Mouse (Mus musculus): ENCODE measurements at regions not wholly inside any gene's neighbourhood (a gene's known extent, or its start where the extent isn't known, plus 50 kb on each side); places are given as distances from the start of the nearest gene placed in this dataset.

DNA sequence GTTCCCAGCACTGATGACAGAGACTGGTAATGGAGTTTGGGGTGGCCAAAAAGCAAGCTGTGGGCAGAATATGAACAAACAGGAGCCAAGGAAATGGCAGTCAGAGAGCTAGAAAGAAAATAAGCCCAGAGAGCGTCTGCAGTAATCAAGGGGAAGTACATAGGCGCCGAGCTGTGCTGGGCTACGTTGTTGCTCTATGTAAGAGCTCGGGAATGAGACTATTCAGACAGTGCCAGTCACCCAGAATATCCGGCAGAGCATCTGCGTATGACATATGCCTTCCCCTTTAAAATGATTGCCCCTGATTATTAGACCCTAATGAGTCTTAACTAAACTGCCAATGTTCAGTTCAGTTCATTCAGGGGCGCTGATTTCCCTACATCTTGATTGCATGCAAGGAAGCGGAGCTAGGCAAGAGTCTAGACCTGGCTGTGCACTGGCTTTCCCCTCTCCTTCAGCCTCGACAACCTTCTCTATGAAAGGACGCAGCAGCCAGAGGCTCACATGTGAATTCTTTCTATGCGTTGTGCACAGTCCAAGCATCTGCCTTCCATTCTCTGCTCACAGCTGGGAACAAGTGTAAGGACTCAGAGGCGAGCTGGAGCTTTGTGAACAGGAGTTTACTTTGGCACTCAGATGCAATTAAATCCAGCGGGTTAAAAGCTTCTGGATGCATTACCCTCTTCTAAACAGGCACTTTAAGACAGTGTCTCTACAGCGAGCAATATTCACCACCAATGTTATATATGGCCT lies 125.7 kb upstream of the Gdf10 start:
- no peak for DNase-seq

DNA sequence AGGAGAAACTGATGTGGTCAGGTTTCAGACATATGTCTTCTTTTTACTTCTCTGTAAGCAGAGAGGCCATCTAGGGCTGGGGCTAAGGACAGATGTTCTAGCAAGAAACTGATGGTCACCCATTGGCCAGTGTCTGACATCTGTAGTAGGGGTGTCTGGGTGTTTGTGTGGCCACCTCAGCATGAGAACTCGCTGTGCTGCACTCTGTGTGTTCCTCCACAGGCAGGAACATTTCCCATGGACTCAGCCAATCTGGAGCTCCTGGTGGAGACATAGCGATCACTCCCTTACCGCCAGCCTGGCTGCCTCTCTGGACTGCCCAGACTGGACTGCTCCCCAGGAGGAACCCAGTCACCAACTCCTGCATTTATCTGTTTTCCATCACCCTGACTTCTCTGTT lies 119.1 kb upstream of the Gdf10 start:
- DNase-seq: no peak

DNA sequence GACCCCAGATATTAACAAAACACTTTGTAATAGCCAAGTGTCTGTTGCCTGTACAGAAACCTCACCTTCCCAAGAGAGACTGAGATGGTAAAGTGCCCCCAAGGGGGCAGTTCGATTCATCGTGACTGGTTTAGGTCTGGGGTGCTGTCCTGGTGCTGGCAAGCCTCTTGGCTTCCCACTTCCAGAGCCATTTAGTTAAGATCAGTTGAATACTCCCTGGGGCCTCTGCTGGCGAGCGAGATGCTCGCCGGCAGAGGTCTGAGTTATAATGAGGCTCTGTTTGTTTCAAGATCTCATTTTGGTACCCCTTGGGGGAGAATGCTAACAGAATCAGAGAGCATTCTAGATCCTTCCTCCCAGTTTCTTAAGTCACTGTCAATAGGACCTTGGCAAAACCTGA lies 118.7 kb upstream of the Gdf10 start:
- DNase-seq: no peak

DNA sequence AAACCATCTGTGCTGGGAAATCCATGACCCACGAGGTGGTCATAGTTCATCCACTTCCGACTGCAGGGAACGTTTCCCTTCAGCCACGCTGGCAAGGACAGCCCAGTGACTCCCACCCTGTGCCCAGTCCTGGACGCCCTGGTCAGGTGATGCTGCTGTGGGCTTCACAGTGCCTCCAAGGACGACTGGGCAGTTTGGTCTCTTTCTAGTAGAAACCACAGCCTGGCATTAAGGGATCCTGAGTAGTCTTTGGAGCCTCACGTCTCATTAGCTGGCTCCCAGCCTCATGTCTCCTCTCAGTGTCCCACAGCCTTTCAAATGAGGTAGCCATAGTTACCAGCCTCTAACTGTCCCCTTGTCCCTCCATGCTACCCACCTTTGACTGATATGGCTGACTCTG lies 116.2 kb upstream of the Gdf10 start:
- no peak for DNase-seq

DNA sequence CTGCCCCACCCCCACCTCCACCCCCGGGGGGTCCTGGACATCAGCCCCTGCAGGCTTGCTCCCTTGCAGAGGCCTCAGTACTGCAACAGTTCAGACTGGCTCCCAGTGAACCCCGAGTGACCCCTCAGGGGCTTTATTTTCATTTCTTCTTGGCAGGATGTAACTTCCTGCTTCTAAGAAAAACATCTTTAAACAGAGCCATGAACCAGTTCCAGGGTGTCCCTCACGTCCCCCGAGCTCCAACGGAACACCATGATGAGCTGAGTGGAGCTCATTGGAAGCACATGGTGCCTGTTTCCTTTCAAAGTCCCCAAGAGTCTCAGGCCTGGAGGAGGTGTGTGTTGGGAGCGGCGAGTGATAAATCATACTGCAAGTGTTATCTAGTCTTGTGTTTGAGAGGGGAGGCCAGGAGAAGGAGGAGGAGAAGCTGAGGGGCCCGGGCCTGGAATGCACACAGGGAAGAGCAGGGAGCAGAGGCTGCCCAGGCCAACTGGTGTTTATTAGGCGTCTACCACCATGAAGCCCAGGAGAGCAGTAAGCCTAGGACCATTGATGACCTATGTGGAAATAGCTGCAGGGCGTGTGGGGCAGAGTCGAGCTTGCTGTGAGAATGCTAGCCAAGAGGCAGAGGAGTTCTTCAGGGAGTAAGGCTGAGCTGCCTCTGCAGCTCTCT lies 114.7 kb upstream of the Gdf10 start:
- DNase-seq: peak in 1 of 2 experiments; percentile 15

DNA sequence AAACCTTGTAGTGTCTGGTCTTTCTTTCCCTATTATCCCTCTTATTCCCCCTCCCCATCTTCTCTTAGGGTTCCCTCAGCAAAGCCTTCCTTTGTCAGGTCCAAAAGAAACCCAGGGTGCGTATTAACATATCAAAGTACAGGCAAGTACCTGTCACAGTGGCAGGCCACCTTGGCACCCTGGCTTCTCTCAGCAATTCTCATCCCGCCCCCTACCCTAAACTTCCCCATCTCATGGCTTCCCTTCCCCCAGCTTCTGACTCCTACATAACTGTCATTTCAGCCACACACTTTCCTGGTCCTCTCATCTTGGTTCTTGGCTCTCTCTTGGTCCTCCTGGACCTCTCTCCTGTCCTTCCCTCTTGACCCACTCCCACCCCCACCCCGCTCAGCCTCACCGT lies 112.8 kb upstream of the Gdf10 start:
- no peak for DNase-seq

DNA sequence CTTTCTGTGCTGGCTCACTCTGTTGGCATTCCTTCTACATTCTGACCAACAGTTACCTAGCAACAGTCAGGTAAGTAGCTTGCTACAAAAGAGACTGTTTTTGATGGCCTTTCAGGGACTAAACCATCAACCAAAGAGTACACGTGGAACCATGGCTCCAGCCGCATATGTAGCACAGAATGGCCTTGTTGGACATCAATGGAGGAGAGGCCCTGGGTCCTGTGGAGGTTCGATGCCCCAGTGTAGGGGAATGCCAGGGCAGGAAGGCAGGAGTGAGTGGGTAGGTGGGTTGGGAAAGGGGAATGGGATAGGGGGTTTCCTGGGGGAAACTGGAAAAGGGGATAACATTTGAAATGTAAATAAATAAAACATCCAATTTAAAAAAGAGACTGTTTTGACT lies 112.1 kb upstream of the Gdf10 start:
- DNase-seq: no peak

DNA sequence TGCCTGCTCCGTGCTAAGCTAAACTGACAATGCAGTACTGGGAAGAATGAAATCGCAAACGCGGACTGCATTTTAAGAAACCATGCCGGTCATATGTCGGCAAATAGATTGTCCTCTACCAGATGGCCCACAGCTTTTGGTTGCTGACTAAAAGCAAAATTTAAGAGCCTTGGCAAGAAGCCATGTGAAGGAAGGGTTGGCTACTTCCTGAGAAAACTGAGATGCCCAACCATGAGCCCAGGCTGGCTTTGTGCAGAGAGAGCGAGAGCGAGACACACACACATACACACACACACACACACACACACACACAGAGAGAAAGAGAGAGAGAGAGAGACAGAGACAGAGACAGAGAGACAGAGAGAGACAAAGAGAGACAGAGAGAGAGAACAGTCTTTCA lies 111.1 kb upstream of the Gdf10 start:
- peak in 1 of 2 experiments; percentile 20 for DNase-seq

DNA sequence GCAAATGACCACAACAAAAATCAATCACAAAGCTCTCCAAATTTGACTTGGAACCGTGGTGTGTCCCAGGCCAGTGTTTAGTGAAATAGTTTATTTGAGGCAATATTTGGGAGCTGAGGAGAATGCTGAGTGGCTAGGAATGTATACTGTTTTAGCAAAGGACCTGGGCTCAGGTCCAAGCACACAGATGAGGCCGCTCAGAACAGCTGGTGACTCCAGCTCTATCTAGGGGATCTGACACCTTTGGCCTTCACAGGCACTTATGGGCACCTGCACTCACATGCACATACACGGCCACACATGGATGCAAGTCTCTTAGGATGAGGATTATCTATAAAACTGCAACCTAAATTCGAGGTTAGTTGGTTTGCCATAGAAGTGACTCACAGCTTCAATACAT lies 110.6 kb upstream of the Gdf10 start:
- DNase-seq: no peak

DNA sequence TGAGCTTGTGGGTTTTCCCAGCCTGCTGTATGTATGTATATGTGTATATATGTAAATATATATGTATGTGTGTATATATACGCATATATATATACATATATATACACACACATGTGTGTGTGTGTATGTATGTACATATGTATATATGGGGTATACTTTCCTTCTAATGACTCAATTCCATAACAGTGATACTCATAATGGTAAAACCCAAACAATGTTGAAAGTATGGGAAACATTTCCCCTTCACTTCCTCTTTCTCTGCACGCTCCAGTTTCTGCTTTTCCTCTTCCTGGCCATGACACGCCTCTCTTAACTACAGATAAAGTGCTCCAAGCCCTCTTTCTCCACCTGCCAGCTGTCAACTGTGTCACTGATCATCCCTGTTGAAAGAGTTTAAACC lies 110.1 kb upstream of the Gdf10 start:
- DNase-seq: no peak

DNA sequence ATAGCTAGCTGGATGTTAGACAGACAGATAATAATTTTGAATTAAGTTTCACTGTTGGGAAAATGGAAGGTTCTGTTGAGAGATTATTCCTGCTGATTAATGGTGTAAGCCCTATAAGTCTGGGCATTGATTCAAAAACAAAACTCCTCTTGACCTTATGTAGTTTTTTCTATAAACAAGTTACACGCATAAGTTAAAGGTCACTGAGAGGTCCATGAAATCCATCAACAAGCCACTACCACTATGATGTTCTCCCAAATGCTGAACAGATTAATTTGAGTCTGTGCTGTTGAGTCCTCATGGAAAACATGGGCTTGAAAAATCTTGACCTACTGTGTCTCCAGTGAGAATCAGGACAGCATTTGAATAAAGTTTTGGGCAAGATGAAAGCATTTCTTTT lies 109.3 kb upstream of the Gdf10 start:
- DNase-seq: no peak

DNA sequence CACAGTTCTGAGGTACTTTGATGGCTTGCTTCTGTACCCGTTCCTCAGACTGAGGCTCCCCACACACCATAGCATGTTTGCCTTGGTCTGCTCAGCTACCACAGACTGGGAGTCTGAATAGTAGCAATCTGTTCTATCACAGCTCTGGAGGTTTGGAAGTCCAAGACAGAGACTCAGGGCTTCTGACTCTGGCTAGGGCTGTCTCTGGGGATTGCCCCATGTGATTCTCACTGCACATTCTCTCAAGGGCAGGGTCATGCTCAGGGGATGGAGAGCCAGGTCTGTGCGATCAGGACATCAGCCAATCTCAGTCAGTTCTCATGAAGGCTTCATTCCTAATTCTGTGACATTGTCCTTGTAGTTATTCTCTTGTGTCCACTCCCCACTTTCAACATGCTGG lies 108.8 kb upstream of the Gdf10 start:
- no peak for DNase-seq

DNA sequence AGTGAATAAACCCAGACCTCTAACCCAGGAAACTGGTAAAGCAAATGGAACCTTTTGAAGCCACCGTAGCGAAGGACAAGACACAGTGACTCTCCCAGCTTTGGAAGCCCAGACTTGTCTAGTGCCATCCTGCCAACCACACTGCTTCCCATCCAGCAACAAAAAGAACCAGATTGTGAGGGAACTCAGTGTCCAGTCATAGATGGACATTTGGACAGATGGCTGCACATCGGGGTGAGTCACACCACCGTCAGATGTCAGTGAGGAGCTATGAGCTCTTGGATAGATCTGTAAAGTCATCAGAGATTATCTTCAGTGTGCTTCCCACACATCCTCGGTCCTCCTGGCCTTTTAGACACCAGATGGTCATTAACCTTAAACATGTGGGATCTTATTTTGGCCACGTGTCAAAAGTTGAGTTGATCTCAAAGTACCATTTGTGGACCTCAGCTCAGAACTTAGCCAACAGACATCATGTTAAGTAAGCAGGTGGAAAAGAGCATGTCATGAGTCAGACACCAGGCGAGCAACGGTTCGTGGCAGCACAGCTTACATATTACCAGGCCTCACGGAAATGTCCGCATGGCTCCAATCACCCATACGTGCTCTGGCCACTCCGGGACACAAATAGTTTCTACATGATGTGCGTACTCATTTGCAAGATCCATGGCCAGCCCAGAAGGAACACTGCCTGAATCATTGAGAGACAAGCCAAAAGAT lies 102.7 kb upstream of the Gdf10 start:
- peak; percentile 19 to 43 for DNase-seq

DNA sequence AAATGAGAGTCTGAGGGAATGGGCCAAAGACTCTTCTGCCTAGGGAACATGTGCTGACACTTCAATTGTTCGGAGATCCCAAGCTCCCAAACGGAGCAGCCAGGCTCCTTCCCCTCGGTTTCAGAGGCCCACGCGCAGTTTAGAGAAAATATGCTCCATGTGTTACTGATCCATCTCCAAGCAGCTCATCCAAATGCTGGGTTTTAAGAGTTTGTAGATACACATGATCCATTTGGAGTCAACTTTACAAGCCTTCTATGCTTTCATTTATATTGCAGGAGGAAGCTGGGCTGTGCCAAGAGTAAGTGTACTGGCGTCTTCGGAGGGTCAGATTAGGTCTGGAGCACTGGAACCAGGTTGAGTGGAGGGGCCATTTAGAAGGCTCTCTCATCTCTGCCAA lies 102.0 kb upstream of the Gdf10 start:
- DNase-seq: no peak

DNA sequence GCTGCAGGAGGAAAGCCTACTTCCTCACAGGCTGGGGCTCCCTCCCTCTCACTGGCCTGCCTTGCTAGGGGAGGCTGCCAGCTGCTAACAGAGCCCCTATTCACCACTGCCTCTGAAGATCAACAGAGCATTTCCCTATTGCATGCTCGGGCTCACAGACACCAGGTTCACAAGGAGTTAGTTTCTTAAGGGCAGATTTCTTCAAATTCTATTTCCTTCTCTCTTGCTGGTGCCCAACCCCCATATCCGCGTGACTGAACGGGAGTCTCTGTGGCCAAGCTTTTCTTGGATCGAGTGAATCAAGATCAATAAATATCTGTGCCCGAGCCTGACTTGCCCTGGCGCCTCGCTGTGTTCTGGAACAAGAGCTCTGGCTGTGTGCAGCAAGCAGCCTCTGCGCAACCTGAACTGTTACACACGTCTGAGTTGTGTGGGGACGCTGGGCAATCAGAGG lies 98.9 kb upstream of the Gdf10 start:
- DNase-seq: peak in 1 of 2 experiments; percentile 22

DNA sequence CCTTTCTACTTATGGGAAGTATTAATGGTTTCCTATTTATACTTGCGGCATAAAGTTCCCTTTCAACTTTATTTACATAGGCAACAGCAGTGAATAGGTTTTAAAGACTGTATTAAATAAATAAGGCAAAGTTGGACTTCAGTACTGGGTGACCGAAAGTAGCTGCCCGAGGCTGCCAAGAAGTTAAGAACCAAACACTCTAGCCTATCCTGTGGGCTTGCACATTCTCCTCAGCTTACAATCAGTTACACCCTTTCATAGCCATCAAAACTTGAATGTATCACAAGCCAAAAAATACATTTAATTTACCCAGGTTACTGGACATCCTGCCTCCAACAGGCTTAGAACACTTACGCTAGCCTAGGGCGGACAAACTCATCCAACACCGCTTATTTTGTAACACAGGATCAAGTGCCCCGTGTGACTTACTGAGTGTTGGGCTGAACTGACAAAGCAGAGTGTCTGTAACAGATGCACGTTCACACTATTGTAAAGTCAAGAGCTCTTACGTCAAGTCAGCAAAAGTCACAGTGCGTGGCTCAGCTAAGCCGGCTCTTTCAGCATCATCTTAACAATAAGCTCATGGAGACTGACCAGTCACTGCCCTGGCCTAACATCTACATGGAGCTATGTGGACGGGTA lies 97.3 kb upstream of the Gdf10 start:
- DNase-seq: no peak

DNA sequence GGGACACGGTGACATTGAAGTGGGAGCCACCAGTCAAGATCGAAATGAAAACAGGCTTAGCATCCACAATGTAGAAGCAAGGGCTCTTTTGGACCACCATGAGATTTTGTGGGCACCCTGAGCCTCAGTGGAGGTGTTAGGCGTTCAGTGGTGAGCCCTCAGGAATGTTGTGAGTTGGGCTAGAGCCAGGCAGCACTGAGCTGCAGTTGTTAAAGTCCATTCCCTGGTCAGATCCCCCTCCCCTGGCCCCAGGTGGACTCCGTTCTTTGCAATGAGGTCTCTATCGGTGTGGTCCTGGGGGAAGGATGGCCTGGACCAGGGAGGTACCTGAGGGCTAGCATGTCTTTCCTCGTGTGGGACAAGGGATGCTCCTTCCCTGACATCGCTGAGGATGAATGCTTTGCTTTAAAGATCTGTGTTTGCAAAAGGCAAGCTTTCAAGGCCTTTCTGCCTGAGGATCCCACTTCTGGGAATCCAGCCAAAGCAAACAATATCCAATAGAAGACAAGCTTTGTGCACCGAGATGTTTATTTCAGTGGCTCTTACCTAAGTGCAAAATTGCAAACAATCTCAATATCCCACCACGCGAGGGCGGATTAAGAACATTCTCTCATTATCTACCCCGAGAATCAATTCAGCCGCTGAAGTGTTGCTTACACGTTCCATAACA lies 90.6 kb upstream of the Gdf10 start:
- DNase-seq: no peak

DNA sequence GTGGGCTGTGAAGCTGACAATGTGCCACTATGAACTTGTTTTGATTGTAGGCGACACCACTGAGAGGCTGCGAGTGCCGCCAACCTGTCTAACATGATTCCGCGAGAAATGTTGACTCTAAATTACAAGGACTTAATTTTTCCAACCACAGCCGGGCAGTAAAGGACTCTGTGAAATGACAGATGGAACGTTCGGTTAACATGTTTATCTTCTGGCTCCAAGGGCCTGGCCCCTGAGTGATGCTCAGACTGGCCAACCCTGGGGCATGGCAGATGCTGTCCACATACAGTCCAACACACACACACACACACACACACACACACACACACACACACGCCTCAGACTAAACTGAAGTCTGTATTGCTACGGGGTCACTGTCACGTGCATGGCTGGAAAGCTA lies 87.0 kb upstream of the Gdf10 start:
- DNase-seq: no peak

DNA sequence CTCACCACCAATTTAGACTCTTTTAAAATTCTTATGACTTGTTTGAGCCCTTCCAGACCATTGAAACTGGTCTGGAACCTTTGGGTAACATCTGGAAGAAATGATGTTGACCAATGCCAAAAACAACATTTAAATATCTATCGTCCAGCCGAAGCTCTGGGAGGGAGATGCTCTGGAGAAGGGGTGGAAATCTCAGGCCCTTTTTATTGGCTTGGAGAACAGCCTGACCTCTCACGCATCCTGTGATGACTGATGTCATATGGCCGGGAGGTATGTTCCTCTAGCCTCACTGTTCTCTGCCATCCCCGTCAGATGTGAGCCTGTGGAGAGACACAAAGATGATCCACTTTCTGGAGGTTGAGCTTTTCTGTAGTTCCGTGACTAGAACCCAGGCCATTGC lies 81.6 kb upstream of the Gdf10 start:
- DNase-seq: no peak

DNA sequence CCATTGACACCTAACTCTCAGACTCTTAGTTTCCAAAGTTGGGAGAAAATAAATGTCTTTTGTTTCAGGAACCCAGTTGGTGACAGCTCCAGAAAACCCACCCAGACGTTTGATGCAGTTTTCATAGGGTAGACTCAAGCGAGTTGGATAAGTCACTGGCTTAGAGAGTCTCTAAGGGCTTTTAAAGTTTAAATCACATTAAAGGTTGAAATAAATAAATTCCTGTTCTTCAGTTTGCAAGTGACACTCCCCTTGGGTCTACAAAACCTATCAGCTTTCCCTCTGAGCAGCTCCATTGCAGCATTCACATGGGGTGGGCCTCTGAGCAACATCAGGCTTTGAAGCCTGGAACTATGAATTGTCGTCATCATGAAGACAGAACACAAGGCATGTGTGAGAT lies 69.9 kb upstream of the Gdf10 start:
- no peak for DNase-seq

DNA sequence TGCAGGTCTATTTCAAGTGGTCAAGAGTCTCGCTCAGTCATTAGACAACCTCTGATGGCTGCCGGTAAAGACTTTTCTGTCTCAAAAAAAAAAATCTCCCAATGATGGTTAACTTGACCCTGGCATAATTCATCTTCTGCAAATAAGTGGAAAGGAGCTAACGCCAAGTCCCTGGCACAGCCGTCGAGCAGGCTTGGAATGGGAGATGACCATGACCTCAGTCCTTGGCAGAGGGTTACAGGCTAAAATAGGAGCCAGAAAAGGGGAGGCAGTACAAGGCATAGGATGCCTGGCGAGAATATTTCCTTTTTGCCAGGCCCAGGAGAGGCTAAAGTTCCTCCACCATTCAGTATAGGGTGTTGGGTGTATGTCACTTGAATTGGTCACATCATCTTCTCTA lies 69.2 kb upstream of the Gdf10 start:
- DNase-seq: peak; percentile 26 to 43

DNA sequence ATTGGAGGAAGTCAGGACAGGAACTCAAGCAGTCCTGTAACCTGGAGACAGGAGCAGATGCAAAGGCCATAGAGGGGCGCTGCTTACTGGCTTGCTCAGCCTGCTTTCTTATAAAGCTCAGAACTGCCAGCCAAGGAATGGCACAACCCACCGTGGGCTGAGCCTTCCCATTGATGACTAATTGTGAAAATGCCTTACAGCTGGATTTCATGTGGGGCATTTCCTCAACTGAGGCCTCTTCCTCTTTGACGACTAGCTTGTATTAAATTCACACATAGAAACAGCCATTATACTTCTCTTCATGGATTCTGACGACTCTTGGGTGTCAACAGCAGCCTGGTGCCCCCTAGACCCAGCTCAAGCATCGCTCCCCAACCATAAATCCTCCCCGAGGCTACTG lies 66.4 kb upstream of the Gdf10 start:
- no peak for DNase-seq

DNA sequence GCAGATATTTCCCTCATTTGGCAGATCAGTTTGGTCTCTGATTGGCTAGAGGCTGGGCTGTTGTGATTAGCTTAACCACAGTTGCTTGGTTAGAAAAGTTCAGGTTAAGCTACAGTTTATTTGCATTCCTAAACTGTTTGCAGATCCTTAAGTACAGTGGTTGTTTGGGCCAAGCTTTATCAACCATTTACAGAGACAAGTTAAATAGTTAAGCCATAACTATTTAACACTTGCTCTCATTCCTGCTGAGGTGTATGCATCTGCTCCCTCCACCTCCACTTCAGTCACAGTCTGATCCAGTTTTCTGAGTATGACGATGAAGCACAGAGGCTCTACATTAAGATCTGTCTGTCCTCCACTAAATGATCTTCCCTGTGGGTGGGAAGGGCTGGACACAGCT lies 58.6 kb upstream of the Gdf10 start:
- no peak for DNase-seq
